Mouse (Mus musculus): ENCODE measurements around the gene Ykt6. TPM values are rescaled to one million over a fixed set of nuclear protein-coding genes. Genes with fewer than 3 reads are reported as not detected.

The Ykt6 gene
- total and polyA plus RNA-seq, 3 experiments, result 76.5 to 98.1 (median 89.5) TPM

DNA sequence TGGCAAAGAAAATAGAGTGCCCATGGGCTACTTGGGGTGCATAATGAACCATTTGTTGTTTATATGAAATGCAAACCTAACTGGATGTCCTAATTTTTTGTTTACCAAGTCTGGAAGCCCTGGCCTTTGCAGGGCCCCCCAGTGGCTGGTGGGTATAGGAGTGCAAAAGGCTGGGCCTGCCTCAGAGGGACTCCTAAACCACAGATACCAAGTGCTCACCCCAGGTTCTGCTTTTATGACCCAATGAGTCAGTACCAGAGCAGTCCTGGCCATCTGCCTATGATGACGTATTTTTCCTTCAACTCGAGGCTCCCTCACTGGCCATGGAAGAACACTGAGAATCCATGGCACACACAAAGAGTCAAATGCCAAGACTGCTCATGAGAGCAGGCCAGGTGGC, 10.4 kb upstream of the Ykt6 start:
- H3K27me3 ChIP-seq (ENCODE audit: control insufficient read depth in 1 of 2, insufficient read depth in 2 of 2, low read length in 2 of 2), result peaks cover 13 to 18% of the 10 kb centered on the region in 2 experiments
- no peaks in the 10 kb centered on the region for H3K9me3 ChIP-seq (replicated peaks; ENCODE audit: insufficient read depth, low read length)
- no peak overlapping the region for H3K27ac ChIP-seq (ENCODE audit: control insufficient read depth, low read depth, low read length)
- no peaks in the 10 kb centered on the region for H3K79me2 ChIP-seq (ENCODE audit: control insufficient read depth, insufficient read depth, low read length, poor library complexity)
- no peak for DNase-seq (ENCODE audit: low read depth, low spot score)
- peaks cover 0 to 3% of the 10 kb centered on the region in 2 experiments; a peak in 1 of 4 replicates for H3K36me3 ChIP-seq (ENCODE audit: control insufficient read depth in 1 of 2, insufficient read depth in 2 of 2, low read length in 2 of 2)
- H3K4me1 ChIP-seq (ENCODE audit: control insufficient read depth in 1 of 2, insufficient read depth in 2 of 2, low read length in 2 of 2), result peaks cover 3 to 10% of the 10 kb centered on the region in 2 experiments
- TF ChIP-seq KAT2A (conservative IDR thresholded peaks at IDR 0.05; ENCODE audit: low read depth, low read length) (no peak), MAFK (IDR thresholded peaks at IDR 0.05; ENCODE audit: borderline replicate concordance, low read depth, low read length) (no peak), ZKSCAN1 (IDR thresholded peaks at IDR 0.05; ENCODE audit: low read depth, low read length) (no peak), SMC3 (IDR thresholded peaks at IDR 0.05; ENCODE audit: low read depth, low read length) (no peak), ELF1 (IDR thresholded peaks at IDR 0.05; ENCODE audit: low read depth, low read length) (no peak), ZC3H11A (IDR thresholded peaks at IDR 0.05; ENCODE audit: low read depth, low read length) (no peak), MEF2A (IDR thresholded peaks at IDR 0.05; ENCODE audit: extremely low read depth, insufficient replicate concordance, low read depth, low read length, poor library complexity, severe bottlenecking) (no peak), POLR2A (IDR thresholded peaks at IDR 0.05; ENCODE audit: control insufficient read depth in 1 of 2, insufficient read depth in 1 of 2, low read depth in 1 of 2, low read length in 2 of 2, poor library complexity in 1 of 2) (no peak), CHD2 (IDR thresholded peaks at IDR 0.05; ENCODE audit: low read length) (no peak), ZMIZ1 (IDR thresholded peaks at IDR 0.05; ENCODE audit: low read depth, low read length) (no peak), MYC (IDR thresholded peaks at IDR 0.05; ENCODE audit: low read depth, low read length) (no peak)
- H3K9ac ChIP-seq (ENCODE audit: control insufficient read depth, low read depth, low read length, poor library complexity, severe bottlenecking), result no peak overlapping the region
- no peak overlapping the region for H3K4me3 ChIP-seq (ENCODE audit: control insufficient read depth in 1 of 2, insufficient read depth in 1 of 2, low read depth in 2 of 2, low read length in 2 of 2)

DNA sequence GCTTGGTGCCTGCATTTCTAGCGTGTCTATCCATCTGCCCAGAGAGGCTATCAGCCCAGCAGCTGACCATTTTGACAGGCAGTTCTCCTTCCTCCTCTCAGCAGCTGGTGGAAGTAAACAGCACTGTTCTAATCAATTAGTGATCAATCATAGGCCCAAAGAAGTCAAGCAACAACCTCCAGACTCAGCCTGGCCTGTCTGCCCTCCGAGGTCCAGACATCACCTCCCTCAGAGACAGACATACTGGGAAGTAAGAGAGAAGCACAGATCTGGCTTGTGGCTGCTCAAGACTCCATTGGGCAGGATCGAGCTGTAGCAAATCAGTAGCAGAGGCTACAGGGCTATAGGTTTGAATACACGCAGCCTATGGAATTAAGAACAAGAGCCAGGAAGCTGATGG, 7.7 kb upstream of the Ykt6 start:
- Histone ChIP-seq H3K9me3 (replicated peaks; ENCODE audit: insufficient read depth, low read length) (no peaks in the 10 kb centered on the region), H3K9ac (ENCODE audit: control insufficient read depth, low read depth, low read length, poor library complexity, severe bottlenecking) (no peak overlapping the region), H3K27me3 (ENCODE audit: control insufficient read depth in 1 of 2, insufficient read depth in 2 of 2, low read length in 2 of 2) (peaks cover 9 to 10% of the 10 kb centered on the region in 2 experiments), H3K79me2 (ENCODE audit: control insufficient read depth, insufficient read depth, low read length, poor library complexity) (no peaks in the 10 kb centered on the region), H3K27ac (ENCODE audit: control insufficient read depth, low read depth, low read length) (no peak overlapping the region), H3K36me3 (ENCODE audit: control insufficient read depth in 1 of 2, insufficient read depth in 2 of 2, low read length in 2 of 2) (peaks cover 0 to 6% of the 10 kb centered on the region in 2 experiments; a peak in 2 of 4 replicates), H3K4me3 (ENCODE audit: control insufficient read depth in 1 of 2, insufficient read depth in 1 of 2, low read depth in 2 of 2, low read length in 2 of 2) (no peak overlapping the region), H3K4me1 (ENCODE audit: control insufficient read depth in 1 of 2, insufficient read depth in 2 of 2, low read length in 2 of 2) (peaks cover 7 to 18% of the 10 kb centered on the region in 2 experiments)
- TF ChIP-seq KAT2A (conservative IDR thresholded peaks at IDR 0.05; ENCODE audit: low read depth, low read length), result no peak
- TF ChIP-seq SIN3A (IDR thresholded peaks at IDR 0.05; ENCODE audit: low read length), result no peak
- TF ChIP-seq JUND (IDR thresholded peaks at IDR 0.05; ENCODE audit: low read depth, low read length), result no peak
- TF ChIP-seq CTCF (IDR thresholded peaks at IDR 0.05 in 2 of 3, conservative IDR thresholded peaks at IDR 0.05 in 1 of 3; ENCODE audit: control insufficient read depth in 1 of 3, insufficient read depth in 1 of 3, low read depth in 2 of 3, low read length in 3 of 3, poor library complexity in 1 of 3, severe bottlenecking in 1 of 3), result no peak
- TF ChIP-seq E2F4 (IDR thresholded peaks at IDR 0.05; ENCODE audit: borderline replicate concordance, low read depth, low read length), result no peak
- TF ChIP-seq NRF1 (IDR thresholded peaks at IDR 0.05; ENCODE audit: insufficient read depth, low read depth, low read length, poor library complexity, severe bottlenecking), result no peak
- TF ChIP-seq POLR2A (IDR thresholded peaks at IDR 0.05; ENCODE audit: control insufficient read depth in 1 of 2, insufficient read depth in 1 of 2, low read depth in 1 of 2, low read length in 2 of 2, poor library complexity in 1 of 2), result no peak
- no peak for TF ChIP-seq MXI1 (IDR thresholded peaks at IDR 0.05; ENCODE audit: low read depth, low read length)
- TF ChIP-seq MAX (IDR thresholded peaks at IDR 0.05; ENCODE audit: low read length), result no peak
- no peak for TF ChIP-seq MYB (IDR thresholded peaks at IDR 0.05; ENCODE audit: low read depth, low read length)
- no peak for TF ChIP-seq UBTF (IDR thresholded peaks at IDR 0.05; ENCODE audit: borderline replicate concordance, insufficient read depth, low read depth, low read length)
- no peak for TF ChIP-seq EP300 (IDR thresholded peaks at IDR 0.05; ENCODE audit: low read depth in 1 of 2, low read length in 2 of 2)
- no peak for TF ChIP-seq MEF2A (IDR thresholded peaks at IDR 0.05; ENCODE audit: extremely low read depth, insufficient replicate concordance, low read depth, low read length, poor library complexity, severe bottlenecking)
- no peak for TF ChIP-seq ZKSCAN1 (IDR thresholded peaks at IDR 0.05; ENCODE audit: low read depth, low read length)
- no peak for TF ChIP-seq ZNF384 (IDR thresholded peaks at IDR 0.05; ENCODE audit: low read depth, low read length)
- TF ChIP-seq BHLHE40 (IDR thresholded peaks at IDR 0.05; ENCODE audit: borderline replicate concordance, low read depth, low read length), result no peak
- no peak for TF ChIP-seq MAFK (IDR thresholded peaks at IDR 0.05; ENCODE audit: borderline replicate concordance, low read depth, low read length)
- TF ChIP-seq TBP (IDR thresholded peaks at IDR 0.05; ENCODE audit: low read depth, low read length), result no peak
- no peak for TF ChIP-seq HCFC1 (IDR thresholded peaks at IDR 0.05; ENCODE audit: low read depth, low read length)
- TF ChIP-seq SMC3 (IDR thresholded peaks at IDR 0.05; ENCODE audit: low read depth, low read length), result no peak
- DNase-seq (ENCODE audit: low read depth, low spot score), result no peak

All from MEL (cell line).